Mouse (Mus musculus): ENCODE results near the gene Farp1.

- TF ChIP-seq CTCF (IDR thresholded peaks at IDR 0.05; ENCODE audit: low read depth, low read length) = no peak
- no peak for TF ChIP-seq EP300 (IDR thresholded peaks at IDR 0.05; ENCODE audit: insufficient read depth, low read depth, low read length)
Measured at GRCm38 (mm10) chr14:121213650-121214049, 178.7 kb downstream of the Farp1 start.
